Mouse (Mus musculus) CH12.LX (cell line): Measurements from ENCODE around the gene Coro7. TPM values are rescaled to one million over a fixed set of nuclear protein-coding genes. Genes with fewer than 3 reads are reported as not detected.

Experiments
- DNase-seq: peaks from one replicate; pipeline ENCODE4 v3.0.0-alpha.2; 2013; ENCODE audit errors: extremely low read depth
- H3K27ac ChIP-seq: 2 replicates; pipeline ENCODE4 v1.5.1; 2012; ENCODE audit warnings: low read depth, mild to moderate bottlenecking, control low read depth, moderate library complexity; ENCODE audit not compliant: insufficient read depth
- H3K27me3 ChIP-seq: replicated peaks from 2 replicates; pipeline ENCODE3; 2012; ENCODE audit warnings: inconsistent platforms
- H3K36me3 ChIP-seq, 2 experiments: replicated peaks in 1 of 2; 2 replicates each; pipeline versions ENCODE3 to v1.6.1; 2012; ENCODE audit warnings: inconsistent platforms in 1 of 2, low read length in 1 of 2, mild to moderate bottlenecking in 1 of 2, mixed read lengths in 1 of 2, moderate library complexity in 1 of 2; ENCODE audit not compliant: control insufficient read depth in 1 of 2, insufficient read depth in 1 of 2
- H3K4me1 ChIP-seq, 2 experiments: 2 replicates each; pipeline ENCODE4 v1.6.1; 2012; ENCODE audit warnings: inconsistent platforms in 1 of 2, moderate library complexity in 1 of 2; ENCODE audit not compliant: insufficient read depth in 2 of 2, control insufficient read depth in 1 of 2
- H3K4me2 ChIP-seq: 2 replicates; pipeline ENCODE4 v1.6.1; 2012; ENCODE audit warnings: low read depth, mild to moderate bottlenecking, control low read depth; ENCODE audit not compliant: poor library complexity, insufficient read depth, severe bottlenecking
- H3K4me3 ChIP-seq, 3 experiments: fragments of 150-350 bp in 1 of 3; sonication (generic) in 1 of 3; replicated peaks in 1 of 3; 2 replicates each; pipeline versions ENCODE3 to v1.5.1; 2011 to 2012; ENCODE audit warnings: low read depth in 2 of 3, low read length in 2 of 3, mild to moderate bottlenecking in 2 of 3, moderate library complexity in 2 of 3, control low read depth in 1 of 3, improper control_type of control experiment in 1 of 3, inconsistent platforms in 1 of 3, mixed read lengths in 1 of 3; ENCODE audit not compliant: poor library complexity in 1 of 3
- H3K79me2 ChIP-seq: replicated peaks from 2 replicates; pipeline ENCODE4 v1.6.1; 2012; ENCODE audit warnings: mild to moderate bottlenecking, moderate library complexity; ENCODE audit not compliant: control insufficient read depth, poor library complexity, insufficient read depth, severe bottlenecking; ENCODE audit errors: extremely low read depth
- H3K9ac ChIP-seq: 2 replicates; pipeline ENCODE4 v1.6.1; 2012; ENCODE audit warnings: low read depth, mild to moderate bottlenecking, control low read depth, moderate library complexity; ENCODE audit not compliant: insufficient read depth
- H3K9me3 ChIP-seq: replicated peaks from 2 replicates; pipeline ENCODE3; 2012; ENCODE audit warnings: low read length, inconsistent platforms, mixed read lengths
- BHLHE40 ChIP-seq: IDR thresholded peaks from 2 replicates; pipeline ENCODE4 v1.6.1; 2011; ENCODE audit warnings: mild to moderate bottlenecking, low read depth, low read length, improper control_type of control experiment
- CTCF ChIP-seq, 2 experiments: IDR thresholded peaks in 1 of 2; conservative IDR thresholded peaks in 1 of 2; 2 replicates each; pipeline ENCODE4 v1.5.1; 2011 to 2012; ENCODE audit warnings: low read depth in 2 of 2, low read length in 2 of 2, improper control_type of control experiment in 1 of 2, inconsistent platforms in 1 of 2, mild to moderate bottlenecking in 1 of 2, moderate library complexity in 1 of 2
- ELF1 ChIP-seq: IDR thresholded peaks from 2 replicates; pipeline ENCODE4 v1.6.1; 2014; ENCODE audit warnings: low read depth, mild to moderate bottlenecking, inconsistent platforms, low read length, improper control_type of control experiment
- EP300 ChIP-seq: IDR thresholded peaks from 2 replicates; pipeline ENCODE4 v1.6.1; 2011; ENCODE audit warnings: low read length, improper control_type of control experiment
- ETS1 ChIP-seq: conservative IDR thresholded peaks from 2 replicates; pipeline ENCODE4 v1.6.1; 2012; ENCODE audit warnings: low read depth, mild to moderate bottlenecking, inconsistent platforms, low read length, improper control_type of control experiment, moderate library complexity
- HCFC1 ChIP-seq: IDR thresholded peaks from 2 replicates; pipeline ENCODE4 v1.6.1; 2012; ENCODE audit warnings: low read depth, mild to moderate bottlenecking, inconsistent platforms, low read length, improper control_type of control experiment
- IRF4 ChIP-seq: IDR thresholded peaks from 2 replicates; pipeline ENCODE4 v1.6.1; 2014; ENCODE audit warnings: low read depth, mild to moderate bottlenecking, inconsistent platforms, low read length, improper control_type of control experiment
- KAT2A ChIP-seq: IDR thresholded peaks from 2 replicates; pipeline ENCODE4 v1.6.1; 2012; ENCODE audit warnings: low read length, improper control_type of control experiment, inconsistent platforms; ENCODE audit not compliant: insufficient replicate concordance
- MAZ ChIP-seq: IDR thresholded peaks from 2 replicates; pipeline ENCODE4 v1.6.1; 2012; ENCODE audit warnings: low read depth, mild to moderate bottlenecking, inconsistent platforms, low read length, improper control_type of control experiment, moderate library complexity
- MXI1 ChIP-seq: IDR thresholded peaks from 2 replicates; pipeline ENCODE4 v1.6.1; 2011; ENCODE audit warnings: mild to moderate bottlenecking, low read depth, low read length, improper control_type of control experiment
- NRF1 ChIP-seq: IDR thresholded peaks from 2 replicates; pipeline ENCODE4 v1.6.1; 2014; ENCODE audit warnings: low read depth, mild to moderate bottlenecking, inconsistent platforms, low read length, improper control_type of control experiment, moderate library complexity
- PAX5 ChIP-seq: IDR thresholded peaks from 2 replicates; pipeline ENCODE4 v1.6.1; 2012; ENCODE audit warnings: low read length, inconsistent platforms, mixed read lengths
- POLR2AphosphoS2 ChIP-seq: IDR thresholded peaks from 2 replicates; pipeline ENCODE4 v1.6.1; 2011; ENCODE audit warnings: low read depth, low read length, improper control_type of control experiment
- RAD21 ChIP-seq: IDR thresholded peaks from 2 replicates; pipeline ENCODE4 v1.6.1; 2011; ENCODE audit warnings: low read depth, mild to moderate bottlenecking, low read length, improper control_type of control experiment, moderate library complexity
- SMC3 ChIP-seq: IDR thresholded peaks from 2 replicates; pipeline ENCODE4 v1.6.1; 2011; ENCODE audit warnings: low read depth, low read length, improper control_type of control experiment
- TBP ChIP-seq: conservative IDR thresholded peaks from 2 replicates; pipeline ENCODE4 v1.6.1; 2011; ENCODE audit warnings: low read depth, low read length, improper control_type of control experiment
- USF1 ChIP-seq: IDR thresholded peaks from 2 replicates; pipeline ENCODE4 v1.6.1; 2014; ENCODE audit warnings: low read depth, mild to moderate bottlenecking, inconsistent platforms, low read length, improper control_type of control experiment
- USF2 ChIP-seq: conservative IDR thresholded peaks from 2 replicates; pipeline ENCODE4 v1.6.1; 2011; ENCODE audit warnings: low read depth, low read length, improper control_type of control experiment
- ZC3H11A ChIP-seq: IDR thresholded peaks from 2 replicates; pipeline ENCODE4 v1.6.1; 2012; ENCODE audit warnings: low read depth, mild to moderate bottlenecking, inconsistent platforms, low read length, improper control_type of control experiment
- ZKSCAN1 ChIP-seq: IDR thresholded peaks from 2 replicates; pipeline ENCODE4 v1.6.1; 2012; ENCODE audit warnings: low read depth, inconsistent platforms, low read length, improper control_type of control experiment, borderline replicate concordance
- ZMIZ1 ChIP-seq: IDR thresholded peaks from 2 replicates; pipeline ENCODE4 v1.6.1; 2012; ENCODE audit warnings: low read depth, mild to moderate bottlenecking, inconsistent platforms, low read length, improper control_type of control experiment
- ZNF384 ChIP-seq: IDR thresholded peaks from 2 replicates; pipeline ENCODE4 v1.6.1; 2012; ENCODE audit warnings: low read depth, low read length, improper control_type of control experiment, inconsistent platforms
- dilution Hi-C: fragments of 300-500 bp; cut with MboI; formaldehyde crosslinking; loops from 2 replicates; pipeline ENCODE4 v1.14.3; 2020; ENCODE audit warnings: low sequenced_read_pairs; ENCODE audit not compliant: extremely low pct_unique_long_range_greater_than_20kb, extremely low pct_ligation_motif_present
- in situ Hi-C: fragments of 300-500 bp; cut with MboI; formaldehyde crosslinking; loops from 3 replicates; pipeline ENCODE4 v1.14.3; 2019; ENCODE audit warnings: low sequenced_read_pairs, low pct_ligation_motif_present, low pct_unique_long_range_greater_than_20kb, mixed read lengths
- polyA plus RNA-seq: library from polyadenylated mRNA; unstranded; fragments of >175 nt; gene quantifications from 2 replicates; pipeline ENCODE4 v1.2.1, GENCODE M21; 2012; ENCODE audit warnings: low read depth; ENCODE audit not compliant: insufficient read length
- total RNA-seq, 2 experiments: library from RNA; depleted of rRNA; stranded (reverse); fragments of 300-350 nt in 1 of 2; fragments of >200 nt in 1 of 2; gene quantifications; 2 replicates each; pipeline ENCODE4 v1.2.3; 2012 to 2014

Coro7 gene
- total and polyA plus RNA-seq, 3 experiments = 5.7 to 40.2 (median 20.0) TPM

DNA sequence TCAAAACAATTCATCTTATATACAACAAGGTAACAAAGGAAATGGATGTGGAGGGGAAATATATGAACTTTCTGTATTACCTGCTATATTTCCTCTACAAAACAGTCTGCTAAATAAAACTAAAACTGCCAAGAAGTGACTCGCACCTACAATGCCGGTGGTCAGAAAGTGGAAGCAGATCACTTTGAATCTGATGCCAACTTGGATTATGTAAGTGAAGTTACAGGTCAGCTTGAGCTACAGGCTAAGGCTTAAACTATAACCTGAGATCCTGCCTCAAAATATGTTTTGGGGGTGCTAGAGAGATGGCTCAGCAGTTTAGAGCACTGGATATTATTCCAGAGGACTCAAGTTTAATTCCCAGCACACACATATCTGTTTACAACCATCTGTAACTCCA lies 13.9 kb downstream of the Coro7 start:
- no peak for DNase-seq
- peaks cover 0 to 15% of the 10 kb centered on the region in 2 experiments; a peak in 2 of 4 replicates for H3K4me1 ChIP-seq
- no peak overlapping the region for H3K4me2 ChIP-seq
- H3K9ac ChIP-seq = no peak overlapping the region
- H3K4me3 ChIP-seq = no peak overlapping the region
- no peaks in the 10 kb centered on the region for H3K9me3 ChIP-seq
- peaks cover 77 to 90% of the 10 kb centered on the region in 2 experiments for H3K36me3 ChIP-seq
- TF ChIP-seq EP300 (no peak), ELF1 (no peak), MAZ (no peak)
- H3K27ac ChIP-seq = no peak overlapping the region
- dilution Hi-C loops (no loop called here), in situ Hi-C loops (no loop called here)
- H3K27me3 ChIP-seq = no peaks in the 10 kb centered on the region
- no peaks in the 10 kb centered on the region for H3K79me2 ChIP-seq

DNA sequence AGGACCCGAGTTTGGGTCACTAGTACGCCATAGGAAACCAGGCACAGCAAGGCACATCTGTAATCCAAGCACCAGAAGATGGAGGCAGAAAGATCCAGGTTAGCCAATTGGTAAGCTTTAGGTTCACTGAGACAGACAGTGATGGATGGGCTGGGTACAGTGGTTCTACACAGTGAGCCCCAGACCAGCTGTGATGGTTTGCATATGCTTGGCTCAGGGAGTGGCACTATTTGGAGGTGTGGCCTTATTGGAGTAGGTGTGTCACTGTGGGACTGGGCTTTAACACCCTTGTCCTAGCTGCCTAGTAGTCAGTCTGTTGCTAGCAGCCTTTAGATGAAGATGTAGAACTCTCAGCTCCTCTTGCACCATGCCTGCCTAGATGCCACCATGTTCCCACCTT lies 15.8 kb downstream of the Coro7 start:
- Histone ChIP-seq H3K9ac (no peak overlapping the region), H3K27ac (no peak overlapping the region), H3K79me2 (no peaks in the 10 kb centered on the region), H3K27me3 (no peaks in the 10 kb centered on the region), H3K9me3 (no peaks in the 10 kb centered on the region), H3K4me1 (peaks cover 0 to 19% of the 10 kb centered on the region in 2 experiments; a peak in 2 of 4 replicates), H3K36me3 (peaks cover 65 to 88% of the 10 kb centered on the region in 2 experiments), H3K4me2 (no peak overlapping the region), H3K4me3 (no peak overlapping the region)
- dilution Hi-C loops = no loop called here
- no peak for DNase-seq
- in situ Hi-C loops = no loop called here
- TF ChIP-seq KAT2A (no peak), ZNF384 (no peak), IRF4 (no peak), MAZ (no peak), NRF1 (no peak), SMC3 (no peak), ETS1 (no peak), ZMIZ1 (no peak), BHLHE40 (no peak), USF2 (no peak), MXI1 (no peak), PAX5 (no peak)

DNA sequence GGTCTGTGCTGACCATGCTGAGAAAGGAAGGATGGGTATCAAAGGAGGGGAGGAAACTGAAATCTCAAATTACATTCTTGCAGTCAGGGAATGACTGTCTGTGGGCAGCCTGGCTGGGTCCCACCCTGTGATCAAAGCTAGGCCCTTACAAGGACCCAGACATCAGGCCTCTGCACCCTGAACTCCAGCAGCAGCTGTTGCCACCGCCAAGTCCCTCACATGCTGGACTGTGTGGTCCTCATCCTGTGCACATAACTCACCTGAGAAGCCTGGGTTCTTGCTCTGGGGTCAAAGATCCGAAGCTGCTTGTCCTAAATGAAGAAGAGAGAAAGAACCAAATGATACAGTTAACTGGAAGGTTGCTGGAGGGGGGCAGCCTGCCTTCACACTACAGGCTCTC lies 18.0 kb downstream of the Coro7 start:
- TF ChIP-seq ZKSCAN1 (no peak), CTCF (conservative IDR thresholded peaks at IDR 0.05 in 1 of 2, IDR thresholded peaks at IDR 0.05 in 1 of 2; ENCODE audit: low read depth in 2 of 2, low read length in 2 of 2) (no peak), ZC3H11A (no peak), HCFC1 (no peak), USF1 (no peak), TBP (no peak), SMC3 (no peak), MAZ (no peak), RAD21 (no peak), POLR2AphosphoS2 (no peak)
- peaks cover 0 to 22% of the 10 kb centered on the region in 2 experiments; a peak in 2 of 4 replicates for H3K4me1 ChIP-seq
- in situ Hi-C loops = no loop called here
- H3K36me3 ChIP-seq = peaks cover 50 to 85% of the 10 kb centered on the region in 2 experiments
- no peak overlapping the region for H3K4me3 ChIP-seq
- H3K27ac ChIP-seq = no peak overlapping the region
- no peak overlapping the region for H3K9ac ChIP-seq
- H3K79me2 ChIP-seq = no peaks in the 10 kb centered on the region
- H3K9me3 ChIP-seq = no peaks in the 10 kb centered on the region
- no peaks in the 10 kb centered on the region for H3K27me3 ChIP-seq
- no peak for DNase-seq
- no peak overlapping the region for H3K4me2 ChIP-seq
- dilution Hi-C loops = no loop called here
